Mouse (Mus musculus): Measurements from ENCODE around the gene Hoxa2.

DNA sequence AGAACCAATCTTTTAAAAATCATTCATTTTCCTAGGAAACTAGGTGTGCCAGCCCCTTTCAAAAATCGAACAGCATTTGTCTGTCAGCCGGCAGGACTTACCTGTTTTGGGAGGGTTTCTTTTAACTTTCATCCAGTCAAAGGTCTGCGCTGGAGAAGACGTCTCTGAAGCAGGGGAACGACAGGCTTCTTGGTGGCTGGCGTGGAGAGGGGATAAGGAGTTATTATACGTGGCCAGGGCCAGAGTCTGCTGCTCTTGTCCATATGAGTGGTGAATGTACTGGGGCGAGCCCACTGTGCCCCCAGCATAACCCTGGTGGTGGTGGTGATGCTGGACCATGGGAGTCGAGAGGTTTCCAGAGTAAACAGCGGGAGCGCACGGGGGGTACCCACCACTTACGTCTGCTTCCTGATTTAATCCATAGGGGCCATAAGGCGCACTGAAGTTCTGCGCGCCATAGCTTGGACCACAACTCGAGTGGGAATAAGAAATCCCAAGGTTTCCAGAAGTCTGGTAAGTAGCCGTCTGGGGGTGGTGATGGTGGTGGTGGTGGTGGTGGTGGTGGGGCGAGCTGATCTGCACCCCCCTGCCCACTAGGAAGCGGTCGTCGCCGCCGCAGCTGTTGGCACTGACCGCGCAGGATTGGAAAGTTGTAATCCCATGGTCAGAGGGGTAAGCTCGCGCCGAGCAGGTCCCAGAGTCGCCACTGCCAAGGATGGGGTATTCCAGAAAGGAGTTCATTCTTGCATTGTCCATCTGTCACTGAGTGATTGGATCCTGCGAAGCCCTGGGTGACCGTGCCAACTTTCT is 7.0 kb downstream of the Hoxa2 start:
- TF ChIP-seq CTCF (IDR thresholded peaks at IDR 0.05; ENCODE audit: borderline replicate concordance, extremely low read depth, insufficient read depth, insufficient read length), result no peak
- no peak for TF ChIP-seq POLR2A (IDR thresholded peaks at IDR 0.05; ENCODE audit: borderline replicate concordance, extremely low read depth, insufficient read depth, insufficient read length, poor library complexity, severe bottlenecking)
